Mouse (Mus musculus) CD4-positive naive resting alpha-beta T cell, adult 57 days (primary cell): ENCODE results near the gene Cep97. TPM values are rescaled to one million over a fixed set of nuclear protein-coding genes. Genes with fewer than 3 reads are reported as not detected.

Experiments used
- total RNA-seq: library from RNA; stranded (reverse); gene quantifications from one replicate; pipeline ENCODE4 v1.2.4, GENCODE M21; 2023

Cep97 gene
- 67.9 TPM for total RNA-seq

GRCm38 (mm10) chr16:55934453-55935037, at the start of gene Cep97:
TSS of gene Cep97 (minus strand) at chr16:55934855.

GRCm38 (mm10) chr16:55973431-55974255, 39.0 kb upstream of the Cep97 start, which contains the start of gene Zbtb11:
TSS of gene Zbtb11 (plus strand) at chr16:55973883.

GRCm38 (mm10) chr16:55966212-55966871, 31.7 kb upstream of the Cep97 start, which contains the start of gene Rpl24:
TSS of gene Rpl24 (plus strand) at chr16:55966275.

GRCm38 (mm10) chr16:55894893-55895650, 39.6 kb downstream of the Cep97 start, which contains the start of gene Nxpe3:
TSS of gene Nxpe3 (minus strand) at chr16:55895285.

Other genes starting within 250 kb of the Cep97 start
- gene Nfkbiz, start 96.0 kb downstream of the Cep97 start, total RNA-seq: 145 TPM
- gene Nxpe3, start 39.6 kb downstream of the Cep97 start, total RNA-seq: 39.5 TPM
- 959 TPM for gene Rpl24, start 31.4 kb upstream of the Cep97 start, total RNA-seq
- gene Zbtb11, start 39.0 kb upstream of the Cep97 start, total RNA-seq: 62.2 TPM
- gene Pcnp, start 94.9 kb upstream of the Cep97 start, total RNA-seq: 111 TPM
- gene Trmt10c, start 103.0 kb upstream of the Cep97 start, total RNA-seq: 20.6 TPM
- 94.1 TPM for gene Senp7, start 113.5 kb upstream of the Cep97 start, total RNA-seq